ENCODE assay signal across 10 mouse cellular contexts in genomic region chr2:130166311-130167214, GRCm38 (mm10). TPM values are rescaled to one million over a fixed set of nuclear protein-coding genes. Genes with fewer than 3 reads are reported as not detected.
DNase-seq lines count a peak whose midpoint lies in the region; ATAC-seq and TF ChIP-seq lines count a peak whose summit lies in the region.
"Had no signal": no experiment of that assay in that cellular context is flagged by ENCODE, and none has a peak within 500 bp of the region (broad histone marks: within the 10 kb centered on the region; RNA-seq: fewer than 3 reads in every experiment).

No protein-coding gene starts in this region.

- no peak overlapping the region for H3K4me2 ChIP-seq in forebrain, embryonic 12.5 days
- no peak overlapping the region for H3K4me2 ChIP-seq in liver, embryonic 14.5 days (ENCODE audit: low read depth)
- H3K4me2 ChIP-seq: stomach, embryonic 15.5 days had no signal

- H3K4me3 ChIP-seq in gastrocnemius, adult 2 months, result no peak overlapping the region
- H3K4me3 ChIP-seq in forebrain, embryonic 12.5 days (replicated peaks), result no peak overlapping the region
- no peak overlapping the region for H3K4me3 ChIP-seq in kidney, adult 2 months (ENCODE audit: insufficient read depth, low read depth, low read length)
- H3K4me3 ChIP-seq in liver, embryonic 14.5 days (ENCODE audit: insufficient read depth in 1 of 2, low read depth in 2 of 2, low read length in 2 of 2), result no peak overlapping the region
- H3K4me3 ChIP-seq: stomach, embryonic 15.5 days had no signal

- ATAC-seq in activated CD4-positive, CD25-positive, alpha-beta regulatory T cell, adult 4 months, result peak; percentile 35
- ATAC-seq in forebrain, embryonic 12.5 days (ENCODE audit: low FRiP score), result peak; percentile 53
- ATAC-seq in liver, embryonic 14.5 days (ENCODE audit: insufficient read depth), result no peak

- intact Hi-C loops in gastrocnemius, adult 2 months (cut with DNase I), result loop anchor here (5.0 kb wide), 1 partner anchor 99 kb away; no protein-coding TSS in a partner anchor

- H3K4me1 ChIP-seq in forebrain, embryonic 12.5 days, result no peaks in the 10 kb centered on the region
- no peaks in the 10 kb centered on the region for H3K4me1 ChIP-seq in kidney, adult 2 months (ENCODE audit: control insufficient read depth, insufficient read depth, low read length)
- H3K4me1 ChIP-seq in liver, embryonic 14.5 days (replicated peaks; ENCODE audit: control insufficient read depth in 2 of 2, insufficient read depth in 2 of 2, low read length in 1 of 2), result no peaks in the 10 kb centered on the region
- H3K4me1 ChIP-seq: stomach, embryonic 15.5 days had no signal

- 66% methylated on average over 9 of the region's 9 CpGs for WGBS in forebrain, embryonic 12.5 days
- WGBS in kidney, adult 2 months, result 69% methylated on average over 9 of the region's 9 CpGs
- 65% methylated on average over 9 of the region's 9 CpGs for WGBS in liver, embryonic 14.5 days (ENCODE audit: insufficient replicate concordance)

- no peak for TF ChIP-seq EP300 in liver, embryonic 14.5 days (IDR thresholded peaks at IDR 0.05; ENCODE audit: low read depth)

- H3K36me3 ChIP-seq in forebrain, embryonic 12.5 days (replicated peaks), result peaks cover 39% of the 10 kb centered on the region
- H3K36me3 ChIP-seq in kidney, adult 2 months (ENCODE audit: control insufficient read depth, insufficient read depth, low read length), result peaks cover 10% of the 10 kb centered on the region
- peaks cover 31% of the 10 kb centered on the region for H3K36me3 ChIP-seq in liver, embryonic 14.5 days (replicated peaks; ENCODE audit: control insufficient read depth, insufficient read depth, low read depth)

- H3K9ac ChIP-seq in forebrain, embryonic 12.5 days, result no peak overlapping the region
- H3K9ac ChIP-seq in liver, embryonic 14.5 days (replicated peaks), result no peak overlapping the region
- H3K9ac ChIP-seq: stomach, embryonic 15.5 days had no signal

- H3K9me3 ChIP-seq in forebrain, embryonic 12.5 days, result no peaks in the 10 kb centered on the region
- no peaks in the 10 kb centered on the region for H3K9me3 ChIP-seq in liver, embryonic 14.5 days (ENCODE audit: control insufficient read depth, low read length)
- H3K9me3 ChIP-seq: stomach, embryonic 15.5 days had no signal

- TF ChIP-seq CTCF in gastrocnemius, adult 2 months (IDR thresholded peaks at IDR 0.05), result peak; percentile 48
- 0 out of 2 replicates have a peak, but pooled peaks have one; percentile 27 for TF ChIP-seq CTCF in kidney, adult 2 months (conservative IDR thresholded peaks at IDR 0.05; ENCODE audit: insufficient read depth, insufficient read length, low read depth, low read length)
- TF ChIP-seq CTCF in liver, embryonic 14.5 days (IDR thresholded peaks at IDR 0.05; ENCODE audit: low read depth), result peak; percentile 44

- no peak for DNase-seq in gastrocnemius, adult 2 months
- DNase-seq in gastrocnemius, adult 8-10 months (ENCODE audit: low spot score in 2 of 2), result no peak
- DNase-seq in kidney, adult 2 months, result peak; percentile 34
- DNase-seq in liver, embryonic 14.5 days (ENCODE audit: low read depth in 3 of 3, low spot score in 3 of 3), result no peak
- DNase-seq in right cerebral cortex, postnatal 10 days (ENCODE audit: low spot score in 2 of 2), result peak; percentile 73 to 75
- no peak for DNase-seq in ovary, postnatal 10 days (ENCODE audit: low spot score)

- H3K27me3 ChIP-seq in forebrain, embryonic 12.5 days, result no peaks in the 10 kb centered on the region
- H3K27me3 ChIP-seq in kidney, adult 2 months (replicated peaks; ENCODE audit: control insufficient read depth, insufficient read depth, low read length), result no peaks in the 10 kb centered on the region
- no peaks in the 10 kb centered on the region for H3K27me3 ChIP-seq in liver, embryonic 14.5 days (ENCODE audit: control insufficient read depth, insufficient read depth, low read length)
- H3K27me3 ChIP-seq: stomach, embryonic 15.5 days had no signal

- TF ChIP-seq POLR2A in kidney, adult 2 months (IDR thresholded peaks at IDR 0.05; ENCODE audit: low read depth, low read length), result no peak

- no peak overlapping the region for H3K27ac ChIP-seq in gastrocnemius, adult 2 months
- H3K27ac ChIP-seq in forebrain, embryonic 12.5 days, result no peak overlapping the region
- H3K27ac ChIP-seq in kidney, adult 2 months (ENCODE audit: insufficient read depth, low read depth, low read length), result no peak overlapping the region
- H3K27ac ChIP-seq in liver, embryonic 14.5 days, result no peak overlapping the region
- H3K27ac ChIP-seq: stomach, embryonic 15.5 days had no signal

RNA-seq across cellular contexts. Expression of gene Snrpb, which starts 12.6 kb away (rescaled TPM):
- 100 to 1,000 TPM; 124 to 137 TPM for total RNA-seq in gastrocnemius, adult 2 months (2021)
- total RNA-seq in gastrocnemius, adult 8-10 months (2022), result 100 to 1,000 TPM; 130 to 142 (median 138) TPM
- polyA plus RNA-seq in activated CD4-positive, CD25-positive, alpha-beta regulatory T cell, adult 4 months (2017; shearing (Covaris generic)), result 100 to 1,000 TPM; 354 to 438 TPM
- polyA plus RNA-seq in forebrain, embryonic 12.5 days (2016; fragmentation: Nextera tagmentation; extraction: Ambion mirVana), result 577 and 590 TPM in 2 replicates
- 193 and 194 TPM in 2 replicates for polyA plus RNA-seq in kidney, adult 2 months (2012; rRNA removed)
- polyA plus RNA-seq in liver, embryonic 14.5 days (2012; rRNA removed), result 168 and 185 TPM in 2 replicates
- 292 and 318 TPM in 2 replicates for polyA plus RNA-seq in liver, embryonic 14.5 days (2014; fragmentation: Nextera tagmentation; extraction: Ambion mirVana)

RNA-seq across cellular contexts. Expression of gene Tmc2, which starts 28.4 kb away (rescaled TPM):
- not detected for total RNA-seq in gastrocnemius, adult 2 months (2021)
- not detected for total RNA-seq in gastrocnemius, adult 8-10 months (2022)
- polyA plus RNA-seq in activated CD4-positive, CD25-positive, alpha-beta regulatory T cell, adult 4 months (2017; shearing (Covaris generic)), result under 1 TPM in 1 of 2 experiments, not detected in 1; 0.12 TPM
- not detected in 2 replicates for polyA plus RNA-seq in forebrain, embryonic 12.5 days (2016; fragmentation: Nextera tagmentation; extraction: Ambion mirVana)
- not detected in 2 replicates for polyA plus RNA-seq in kidney, adult 2 months (2012; rRNA removed)
- not detected in 2 replicates for polyA plus RNA-seq in liver, embryonic 14.5 days (2012; rRNA removed)
- polyA plus RNA-seq in liver, embryonic 14.5 days (2014; fragmentation: Nextera tagmentation; extraction: Ambion mirVana), result not detected in 2 replicates
- polyA plus RNA-seq: intestine, embryonic 14.5 days had no signal

RNA-seq across cellular contexts. Expression of gene Tgm6, which starts 54.3 kb away (rescaled TPM):
- total RNA-seq in gastrocnemius, adult 2 months (2021), result not detected
- total RNA-seq in gastrocnemius, adult 8-10 months (2022), result not detected
- not detected for polyA plus RNA-seq in activated CD4-positive, CD25-positive, alpha-beta regulatory T cell, adult 4 months (2017; shearing (Covaris generic))
- 0.06 TPM in 2 replicates for polyA plus RNA-seq in forebrain, embryonic 12.5 days (2016; fragmentation: Nextera tagmentation; extraction: Ambion mirVana)
- not detected in 2 replicates for polyA plus RNA-seq in kidney, adult 2 months (2012; rRNA removed)
- 0.02 TPM in 1 of 2 replicates, not detected in the other for polyA plus RNA-seq in liver, embryonic 14.5 days (2012; rRNA removed)
- polyA plus RNA-seq in liver, embryonic 14.5 days (2014; fragmentation: Nextera tagmentation; extraction: Ambion mirVana), result not detected in 2 replicates
- polyA plus RNA-seq: intestine, embryonic 14.5 days; stomach, embryonic 15.5 days had no signal

Comparison
In these comparisons a context has a peak if more than half of its experiments do, and no peak if none do; other contexts are left out.
1. DNase-seq: peak in kidney, adult 2 months (single experiment) and right cerebral cortex, postnatal 10 days (2 of 2); none in gastrocnemius, adult 2 months (single experiment), gastrocnemius, adult 8-10 months (0 of 2), liver, embryonic 14.5 days (0 of 3) and ovary, postnatal 10 days (single experiment).
2. Peak in every context shown above with its lines, with median percentiles within 50 percentile points of each other: CTCF ChIP-seq.